In genomic region chr16:31023803-31024202, GRCm38 (mm10) we compare ENCODE assay signal across 20 mouse cellular contexts. TPM values are rescaled to one million over a fixed set of nuclear protein-coding genes. Genes with fewer than 3 reads are reported as not detected.
DNase-seq lines count a peak whose midpoint lies in the region; ATAC-seq and TF ChIP-seq lines count a peak whose summit lies in the region.
"Had no signal": no experiment of that assay in that cellular context is flagged by ENCODE, and none has a peak within 500 bp of the region (broad histone marks: within the 10 kb centered on the region; RNA-seq: fewer than 3 reads in every experiment).

No protein-coding gene starts in this region.

- no peak for TF ChIP-seq CTCF in midbrain, postnatal 0 days (IDR thresholded peaks at IDR 0.05)
- no peak for TF ChIP-seq CTCF in lung, postnatal 0 days (IDR thresholded peaks at IDR 0.05)
- TF ChIP-seq CTCF in kidney, adult 2 months (conservative IDR thresholded peaks at IDR 0.05; ENCODE audit: insufficient read depth, insufficient read length, low read depth, low read length) = no peak

- no peak overlapping the region for H3K9ac ChIP-seq in forebrain, embryonic 12.5 days
- H3K9ac ChIP-seq in midbrain, postnatal 0 days (replicated peaks; ENCODE audit: low read length, poor library complexity, severe bottlenecking) = no peak overlapping the region
- no peak overlapping the region for H3K9ac ChIP-seq in midbrain, embryonic 13.5 days (replicated peaks)
- no peak overlapping the region for H3K9ac ChIP-seq in lung, postnatal 0 days (replicated peaks; ENCODE audit: low read depth)
- H3K9ac ChIP-seq: forebrain, postnatal 0 days; heart, embryonic 13.5 days; hindbrain, embryonic 14.5 days; intestine, embryonic 15.5 days had no signal

- TF ChIP-seq EP300 in lung, postnatal 0 days (IDR thresholded peaks at IDR 0.05) = no peak

- no peak for DNase-seq in forebrain, embryonic 10.5 days (ENCODE audit: extremely low spot score, low spot score)
- DNase-seq in midbrain, embryonic 10.5 days (ENCODE audit: low spot score) = no peak
- DNase-seq in midbrain, postnatal 0 days (ENCODE audit: low spot score) = no peak
- DNase-seq in lung, postnatal 0 days (ENCODE audit: low spot score) = no peak
- DNase-seq in kidney, adult 2 months = no peak
- DNase-seq: adrenal gland, postnatal 25 days; B cell, adult 2 months; cerebellum, adult 11 months; cerebellum, adult 8-10 months; cerebellum, postnatal 25 days; forebrain, postnatal 0 days; gastrocnemius, postnatal 14 days; heart, postnatal 4 days had no signal

- peaks cover 42% of the 10 kb centered on the region for H3K4me1 ChIP-seq in forebrain, embryonic 10.5 days
- peaks cover 24% of the 10 kb centered on the region for H3K4me1 ChIP-seq in forebrain, embryonic 12.5 days
- peaks cover 38% of the 10 kb centered on the region for H3K4me1 ChIP-seq in midbrain, embryonic 10.5 days
- H3K4me1 ChIP-seq in midbrain, postnatal 0 days (ENCODE audit: insufficient read depth, low read length) = no peaks in the 10 kb centered on the region; the same call in none of the 2 replicates
- peaks cover 35% of the 10 kb centered on the region for H3K4me1 ChIP-seq in midbrain, embryonic 13.5 days (replicated peaks)
- peaks cover 13% of the 10 kb centered on the region for H3K4me1 ChIP-seq in lung, postnatal 0 days (ENCODE audit: insufficient read depth, low read depth, low read length)
- H3K4me1 ChIP-seq in kidney, adult 2 months (ENCODE audit: control insufficient read depth, insufficient read depth, low read length) = no peaks in the 10 kb centered on the region

- no peak overlapping the region for H3K4me2 ChIP-seq in forebrain, embryonic 12.5 days
- H3K4me2 ChIP-seq in midbrain, postnatal 0 days (ENCODE audit: low read depth, low read length, poor library complexity, severe bottlenecking) = no peak overlapping the region
- H3K4me2 ChIP-seq in midbrain, embryonic 13.5 days (replicated peaks) = no peak overlapping the region
- H3K4me2 ChIP-seq in lung, postnatal 0 days (replicated peaks; ENCODE audit: low read depth, low read length) = no peak overlapping the region
- H3K4me2 ChIP-seq: heart, embryonic 13.5 days; hindbrain, embryonic 14.5 days; intestine, embryonic 15.5 days had no signal

- H3K4me3 ChIP-seq in forebrain, embryonic 10.5 days = no peak overlapping the region
- no peak overlapping the region for H3K4me3 ChIP-seq in forebrain, embryonic 12.5 days (replicated peaks)
- no peak overlapping the region for H3K4me3 ChIP-seq in midbrain, embryonic 10.5 days
- H3K4me3 ChIP-seq in midbrain, postnatal 0 days (ENCODE audit: low read depth, low read length) = no peak overlapping the region
- no peak overlapping the region for H3K4me3 ChIP-seq in midbrain, embryonic 13.5 days (replicated peaks)
- no peak overlapping the region for H3K4me3 ChIP-seq in lung, postnatal 0 days (ENCODE audit: low read depth, low read length)
- H3K4me3 ChIP-seq in kidney, adult 2 months (ENCODE audit: insufficient read depth, low read depth, low read length) = no peak overlapping the region
- H3K4me3 ChIP-seq: heart, embryonic 13.5 days; intestine, embryonic 15.5 days had no signal

- 0 out of 2 replicates have a peak, but pooled peaks cover 2% of the 10 kb centered on the region for H3K36me3 ChIP-seq in forebrain, embryonic 10.5 days (replicated peaks)
- no peaks in the 10 kb centered on the region for H3K36me3 ChIP-seq in forebrain, embryonic 12.5 days (replicated peaks)
- no peaks in the 10 kb centered on the region for H3K36me3 ChIP-seq in midbrain, embryonic 10.5 days
- no peaks in the 10 kb centered on the region for H3K36me3 ChIP-seq in midbrain, postnatal 0 days (ENCODE audit: insufficient read depth, low read length)
- H3K36me3 ChIP-seq in midbrain, embryonic 13.5 days = no peaks in the 10 kb centered on the region
- no peaks in the 10 kb centered on the region for H3K36me3 ChIP-seq in lung, postnatal 0 days (ENCODE audit: insufficient read depth, low read length)
- no peaks in the 10 kb centered on the region for H3K36me3 ChIP-seq in kidney, adult 2 months (ENCODE audit: control insufficient read depth, insufficient read depth, low read length)
- H3K36me3 ChIP-seq: heart, embryonic 13.5 days; intestine, embryonic 15.5 days had no signal

- H3K27ac ChIP-seq in forebrain, embryonic 10.5 days = peak overlapping the region; percentile 75
- H3K27ac ChIP-seq in forebrain, embryonic 12.5 days = no peak overlapping the region
- H3K27ac ChIP-seq in midbrain, embryonic 10.5 days (replicated peaks) = peak overlapping the region; percentile 69
- no peak overlapping the region for H3K27ac ChIP-seq in midbrain, postnatal 0 days (ENCODE audit: low read depth, low read length)
- no peak overlapping the region for H3K27ac ChIP-seq in midbrain, embryonic 13.5 days
- H3K27ac ChIP-seq in lung, postnatal 0 days (ENCODE audit: low read length) = no peak overlapping the region
- H3K27ac ChIP-seq in kidney, adult 2 months (ENCODE audit: insufficient read depth, low read depth, low read length) = no peak overlapping the region
- H3K27ac ChIP-seq: heart, embryonic 13.5 days; hindbrain, embryonic 14.5 days; intestine, embryonic 15.5 days had no signal

- no peaks in the 10 kb centered on the region for H3K27me3 ChIP-seq in forebrain, embryonic 10.5 days (ENCODE audit: poor library complexity, severe bottlenecking)
- no peaks in the 10 kb centered on the region for H3K27me3 ChIP-seq in forebrain, embryonic 12.5 days
- H3K27me3 ChIP-seq in midbrain, embryonic 10.5 days (ENCODE audit: low read depth, poor library complexity, severe bottlenecking) = no peaks in the 10 kb centered on the region
- no peaks in the 10 kb centered on the region for H3K27me3 ChIP-seq in midbrain, postnatal 0 days (ENCODE audit: insufficient read depth, low read length)
- no peaks in the 10 kb centered on the region for H3K27me3 ChIP-seq in midbrain, embryonic 13.5 days
- no peaks in the 10 kb centered on the region for H3K27me3 ChIP-seq in lung, postnatal 0 days (replicated peaks; ENCODE audit: insufficient read depth, low read length)
- no peaks in the 10 kb centered on the region for H3K27me3 ChIP-seq in kidney, adult 2 months (replicated peaks; ENCODE audit: control insufficient read depth, insufficient read depth, low read length)
- H3K27me3 ChIP-seq: heart, embryonic 13.5 days; intestine, embryonic 15.5 days had no signal

- 68% methylated on average over 8 of the region's 8 CpGs for WGBS in forebrain, embryonic 10.5 days
- 40% methylated on average over 8 of the region's 8 CpGs for WGBS in forebrain, embryonic 12.5 days
- WGBS in midbrain, embryonic 10.5 days = 60% methylated on average over 8 of the region's 8 CpGs
- 52% methylated on average over 8 of the region's 8 CpGs for WGBS in midbrain, postnatal 0 days
- WGBS in midbrain, embryonic 13.5 days = 52% methylated on average over 8 of the region's 8 CpGs
- 84% methylated on average over 8 of the region's 8 CpGs for WGBS in lung, postnatal 0 days
- WGBS in kidney, adult 2 months = 93% methylated on average over 8 of the region's 8 CpGs

- no peak for TF ChIP-seq POLR2A in kidney, adult 2 months (IDR thresholded peaks at IDR 0.05; ENCODE audit: low read depth, low read length)

- no peak for ATAC-seq in forebrain, embryonic 12.5 days (ENCODE audit: low FRiP score)
- ATAC-seq in midbrain, postnatal 0 days (ENCODE audit: low FRiP score) = no peak
- ATAC-seq in midbrain, embryonic 13.5 days = 0 out of 2 replicates have a peak, but pooled peaks have one; percentile 22
- no peak for ATAC-seq in lung, postnatal 0 days
- ATAC-seq: activated CD4-positive, CD25-positive, alpha-beta regulatory T cell, adult 4 months; CD4-positive, CD25-positive, alpha-beta regulatory T cell, adult 4 months; forebrain, postnatal 0 days; intestine, embryonic 15.5 days had no signal

- no peaks in the 10 kb centered on the region for H3K9me3 ChIP-seq in forebrain, embryonic 10.5 days
- H3K9me3 ChIP-seq in forebrain, embryonic 12.5 days = no peaks in the 10 kb centered on the region
- H3K9me3 ChIP-seq in midbrain, embryonic 10.5 days (replicated peaks) = no peaks in the 10 kb centered on the region
- no peaks in the 10 kb centered on the region for H3K9me3 ChIP-seq in midbrain, postnatal 0 days (ENCODE audit: low read length)
- H3K9me3 ChIP-seq in midbrain, embryonic 13.5 days = no peaks in the 10 kb centered on the region
- no peaks in the 10 kb centered on the region for H3K9me3 ChIP-seq in lung, postnatal 0 days (ENCODE audit: low read length)
- H3K9me3 ChIP-seq: heart, embryonic 13.5 days; intestine, embryonic 15.5 days had no signal

RNA-seq across cellular contexts. Expression of gene Xxylt1, which starts 57.4 kb away (rescaled TPM):
- polyA plus RNA-seq in forebrain, embryonic 10.5 days (2016; fragmentation: Nextera tagmentation; extraction: Ambion mirVana) = 13.9 and 14.4 TPM in 2 replicates
- 12.4 and 12.7 TPM in 2 replicates for polyA plus RNA-seq in forebrain, embryonic 12.5 days (2016; fragmentation: Nextera tagmentation; extraction: Ambion mirVana)
- polyA plus RNA-seq in midbrain, embryonic 10.5 days (2016; fragmentation: Nextera tagmentation; extraction: Ambion mirVana) = 13.6 and 14.0 TPM in 2 replicates
- total RNA-seq in midbrain, postnatal 0 days (2014; rRNA removed) = 34.5 and 42.9 TPM in 2 replicates
- 17.1 and 18.2 TPM in 2 replicates for polyA plus RNA-seq in midbrain, postnatal 0 days (2015; fragmentation: Nextera tagmentation; extraction: Ambion mirVana)
- polyA plus RNA-seq in midbrain, embryonic 13.5 days (2015; fragmentation: Nextera tagmentation; extraction: Ambion mirVana) = 8.5 and 8.8 TPM in 2 replicates
- polyA plus RNA-seq in lung, postnatal 0 days (2015; fragmentation: Nextera tagmentation; extraction: Ambion mirVana) = 8.0 and 8.2 TPM in 2 replicates
- polyA plus RNA-seq in kidney, adult 2 months (2012; rRNA removed) = 16.8 and 18.0 TPM in 2 replicates

Comparison
In these comparisons a context has a peak if more than half of its experiments do, and no peak if none do; other contexts are left out.
1. H3K27ac ChIP-seq: peak in forebrain, embryonic 10.5 days (single experiment) and midbrain, embryonic 10.5 days (single experiment); none in forebrain, embryonic 12.5 days (single experiment), midbrain, postnatal 0 days (single experiment), midbrain, embryonic 13.5 days (single experiment), lung, postnatal 0 days (single experiment) and kidney, adult 2 months (single experiment).